Mouse (Mus musculus) lung, adult 2 months (tissue): Measurements from ENCODE around the gene Trpc1.

Experiments
- CTCF ChIP-seq: fragments of 200-500 bp; IDR thresholded peaks from 2 replicates; pipeline ENCODE4 v1.5.1; 2011; ENCODE audit warnings: mild to moderate bottlenecking, low read length, control low read depth; ENCODE audit not compliant: insufficient read depth
- POLR2A ChIP-seq: fragments of 200-500 bp; IDR thresholded peaks from 2 replicates; pipeline ENCODE4 v1.6.1; 2011; ENCODE audit warnings: low read depth, mild to moderate bottlenecking, control low read depth, low read length, borderline replicate concordance; ENCODE audit errors: extremely low read depth

- no peak for TF ChIP-seq CTCF
- TF ChIP-seq POLR2A = no peak
These were observed 46.1 kb downstream of the Trpc1 start for GRCm38 (mm10) chr9:95704078-95704477.
